Mouse (Mus musculus) kidney, adult 2 months (tissue): ENCODE measurements around the gene Hoxb5. TPM values are rescaled to one million over a fixed set of nuclear protein-coding genes. Genes with fewer than 3 reads are reported as not detected.

ENCODE experiments used
- DNase-seq: peaks from one replicate; pipeline ENCODE4 v3.0.0; 2021
- H3K27ac ChIP-seq: fragments of 200-500 bp; 2 replicates; pipeline ENCODE4 v1.5.1; 2012; ENCODE audit warnings: low read depth, low read length, control low read depth, inconsistent platforms; ENCODE audit not compliant: insufficient read depth
- H3K27me3 ChIP-seq: fragments of 200-500 bp; replicated peaks from 2 replicates; pipeline ENCODE4 v1.6.1; 2012; ENCODE audit warnings: mild to moderate bottlenecking, moderate library complexity, low read length, inconsistent platforms; ENCODE audit not compliant: control insufficient read depth, insufficient read depth
- H3K36me3 ChIP-seq: fragments of 200-500 bp; 2 replicates; pipeline ENCODE4 v1.6.1; 2012; ENCODE audit warnings: mild to moderate bottlenecking, moderate library complexity, low read length, inconsistent platforms; ENCODE audit not compliant: control insufficient read depth, insufficient read depth
- H3K4me1 ChIP-seq: fragments of 200-500 bp; 2 replicates; pipeline ENCODE4 v1.6.1; 2011; ENCODE audit warnings: low read length; ENCODE audit not compliant: control insufficient read depth, insufficient read depth
- H3K4me3 ChIP-seq: fragments of 200-500 bp; 2 replicates; pipeline ENCODE4 v1.5.1; 2011; ENCODE audit warnings: mild to moderate bottlenecking, low read depth, low read length, control low read depth; ENCODE audit not compliant: insufficient read depth
- CTCF ChIP-seq: fragments of 200-500 bp; conservative IDR thresholded peaks from 2 replicates; pipeline ENCODE4 v1.5.1; 2011; ENCODE audit warnings: low read depth, mild to moderate bottlenecking, control low read depth, low read length, moderate library complexity, mixed read lengths; ENCODE audit not compliant: insufficient read depth, insufficient read length
- POLR2A ChIP-seq: fragments of 200-500 bp; IDR thresholded peaks from one replicate; pipeline ENCODE4 v1.6.1; 2011; ENCODE audit warnings: low read depth, low read length, control low read depth
- WGBS: fragments of 180-500 bp; shearing (Covaris S2); methylation state at CpG from one replicate; pipeline ENCODE4 v1.1.7; 2018; 5-methylcytosine and 5-hydroxymethylcytosine counted together
- polyA plus RNA-seq: library from polyadenylated mRNA; depleted of rRNA; stranded (reverse); fragments of >200 nt; gene quantifications from 2 replicates; pipeline ENCODE4 v1.2.3, GENCODE M21; 2012

The Hoxb5 gene
- polyA plus RNA-seq, 1 experiment = 7.7 TPM

DNA sequence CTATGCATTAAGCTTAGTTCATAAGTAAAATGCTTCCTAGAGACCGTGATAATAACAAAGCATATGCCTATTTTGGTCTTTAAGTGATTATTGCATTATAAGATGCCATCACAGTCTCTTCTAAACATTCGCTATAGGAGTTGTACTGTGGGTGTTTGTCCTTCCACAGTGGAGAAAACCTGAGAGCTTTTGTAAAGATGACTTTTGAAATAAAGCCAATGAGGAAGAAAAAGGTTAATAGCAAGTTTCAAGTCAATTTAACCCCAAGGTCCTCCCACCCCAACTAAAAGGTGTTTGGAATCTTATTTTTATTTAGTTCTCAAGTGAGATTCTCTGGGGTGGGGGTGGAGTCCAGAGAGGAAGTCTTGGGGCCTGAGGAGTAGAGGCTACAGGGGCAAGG lies 10.0 kb downstream of the Hoxb5 start:
- peaks cover 14% of the 10 kb centered on the region; the same call in 1 of the 2 replicates for H3K4me1 ChIP-seq
- TF ChIP-seq CTCF (no peak), POLR2A (no peak)
- H3K36me3 ChIP-seq = no peaks in the 10 kb centered on the region
- peak overlapping the region; percentile 95 for H3K27ac ChIP-seq
- no peak overlapping the region for H3K4me3 ChIP-seq
- no peak for DNase-seq
- no peaks in the 10 kb centered on the region for H3K27me3 ChIP-seq
- 50% methylated on average over 2 of the region's 2 CpGs for WGBS

DNA sequence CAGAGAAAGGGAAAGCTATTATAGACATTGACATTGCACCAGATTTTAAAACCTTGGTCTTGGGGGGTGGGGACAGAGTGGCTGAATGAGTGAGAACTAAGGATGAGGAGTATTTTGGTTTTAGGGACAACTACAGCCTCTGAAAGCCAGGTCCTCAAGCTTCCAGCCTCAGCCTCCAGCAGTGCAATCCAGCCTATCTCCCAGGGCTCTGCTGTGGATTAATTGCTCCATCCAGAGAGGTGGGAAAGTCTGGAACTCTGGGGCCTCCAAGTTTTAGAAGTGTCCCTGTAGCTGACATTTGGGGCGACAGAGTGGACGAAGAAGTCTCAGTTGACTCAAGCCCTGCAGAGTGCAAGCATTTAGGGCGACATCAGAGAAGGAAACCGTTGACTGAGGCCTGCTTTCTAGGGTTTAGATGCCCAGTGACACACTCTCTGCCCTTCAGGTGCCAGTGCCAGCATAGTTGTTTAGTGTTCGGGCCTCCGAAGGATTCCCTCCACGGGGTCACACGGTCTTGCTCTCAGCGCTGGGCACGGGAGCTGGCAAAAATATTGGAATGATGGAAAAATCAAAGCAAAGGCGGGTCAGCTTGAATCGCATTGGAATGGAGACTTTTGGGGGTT lies 10.8 kb downstream of the Hoxb5 start:
- no peaks in the 10 kb centered on the region for H3K36me3 ChIP-seq
- 21% methylated on average over 12 of the region's 12 CpGs for WGBS
- DNase-seq = peak; percentile 56
- H3K4me3 ChIP-seq = peak overlapping the region; percentile 60
- H3K27ac ChIP-seq = peak overlapping the region; percentile 95
- no peak for TF ChIP-seq CTCF
- TF ChIP-seq POLR2A = no peak
- H3K4me1 ChIP-seq = peaks cover 14% of the 10 kb centered on the region; the same call in 1 of the 2 replicates
- H3K27me3 ChIP-seq = no peaks in the 10 kb centered on the region

DNA sequence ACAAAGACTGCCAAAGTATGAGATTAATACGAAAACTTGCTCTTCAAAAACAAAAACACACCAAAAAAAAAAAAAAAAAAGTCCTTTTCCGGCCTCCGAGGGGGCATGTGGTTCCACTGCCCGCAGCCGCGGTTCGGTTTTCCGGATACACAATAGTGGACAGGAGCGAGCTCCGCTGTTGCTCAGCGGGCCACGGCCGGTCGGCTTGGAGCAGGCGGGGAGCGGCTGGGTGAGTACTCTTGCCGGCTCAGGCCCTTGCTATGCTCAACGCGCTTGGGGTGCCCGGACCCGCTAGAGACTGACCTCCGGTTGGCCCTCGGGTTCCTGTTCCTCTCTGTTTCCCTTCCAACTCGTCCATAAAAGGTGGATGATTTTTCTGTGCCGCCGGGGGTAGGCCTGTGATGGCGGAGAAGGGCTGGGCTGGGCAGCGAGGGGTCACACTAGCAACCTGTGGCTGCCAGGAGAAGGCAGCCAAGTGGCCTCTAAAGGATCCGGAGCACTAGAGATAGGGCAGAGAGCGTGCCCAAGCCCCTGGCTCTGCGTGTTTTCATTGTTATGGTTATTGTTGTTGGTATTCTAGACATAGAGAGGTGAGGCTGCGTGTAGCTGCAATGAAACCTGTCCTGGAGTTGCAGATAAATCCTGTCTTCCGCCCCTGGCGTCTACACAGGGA lies 11.7 kb downstream of the Hoxb5 start:
- TF ChIP-seq POLR2A (no peak), CTCF (no peak)
- peak overlapping the region; percentile 60 for H3K4me3 ChIP-seq
- no peaks in the 10 kb centered on the region for H3K36me3 ChIP-seq
- peak; percentile 85 for DNase-seq
- H3K27me3 ChIP-seq = no peaks in the 10 kb centered on the region
- peak overlapping the region; percentile 95 for H3K27ac ChIP-seq
- WGBS = 3% methylated on average over 34 of the region's 34 CpGs
- H3K4me1 ChIP-seq = peaks cover 13% of the 10 kb centered on the region; the same call in 1 of the 2 replicates

- Histone ChIP-seq H3K27ac (peak overlapping the region; percentile 95), H3K4me3 (peak overlapping the region; percentile 60), H3K27me3 (no peaks in the 10 kb centered on the region), H3K4me1 (peaks cover 9% of the 10 kb centered on the region; the same call in 1 of the 2 replicates), H3K36me3 (no peaks in the 10 kb centered on the region)
- DNase-seq = no peak
- 18% methylated on average over 5 of the region's 5 CpGs for WGBS
- TF ChIP-seq CTCF = no peak
- no peak for TF ChIP-seq POLR2A
Observed at GRCm38 (mm10) chr11:96315344-96315681, 12.2 kb downstream of the Hoxb5 start.

- Histone ChIP-seq H3K4me3 (no peak overlapping the region), H3K27me3 (no peaks in the 10 kb centered on the region), H3K4me1 (peaks cover 9% of the 10 kb centered on the region; the same call in 1 of the 2 replicates), H3K27ac (peak overlapping the region; percentile 86), H3K36me3 (peaks cover 1% of the 10 kb centered on the region; the same call in 1 of the 2 replicates)
- no peak for DNase-seq
- 24% methylated on average over 18 of the region's 18 CpGs for WGBS
- TF ChIP-seq POLR2A (no peak), CTCF (no peak)
Observed at GRCm38 (mm10) chr11:96316696-96317607, 13.8 kb downstream of the Hoxb5 start.

GRCm38 (mm10) chr11:96317608-96318367 lies 14.7 kb downstream of the Hoxb5 start, which contains the start of gene Hoxb4:
TSS of gene Hoxb4 (plus strand) at chr11:96318267.
- H3K4me3 ChIP-seq = peak within 1 kb of the TSS; percentile 92
- peaks cover 9% of the 10 kb centered on the region; the same call in 1 of the 2 replicates for H3K4me1 ChIP-seq
- peak within 1 kb of the TSS; percentile 99 for H3K27ac ChIP-seq
- DNase-seq = no peak
- WGBS = 12% methylated on average over 28 of the region's 28 CpGs
- H3K36me3 ChIP-seq = peaks cover 1% of the 10 kb centered on the region; the same call in 1 of the 2 replicates
- TF ChIP-seq CTCF = no peak
- no peak for TF ChIP-seq POLR2A
- H3K27me3 ChIP-seq = no peaks in the 10 kb centered on the region
